ENCODE assay signal across 21 mouse cellular contexts in genomic region chr4:57886888-57887230, GRCm38 (mm10). TPM values are rescaled to one million over a fixed set of nuclear protein-coding genes. Genes with fewer than 3 reads are reported as not detected.
"Had no signal": no experiment of that assay in that cellular context is flagged by ENCODE, and none has a peak within 500 bp of the region (broad histone marks: within the 10 kb centered on the region; RNA-seq: fewer than 3 reads in every experiment).

No protein-coding gene starts in this region.

- H3K4me3 ChIP-seq: heart, embryonic 13.5 days; heart, embryonic 15.5 days; hindbrain, embryonic 12.5 days; hindbrain, embryonic 15.5 days; kidney, embryonic 15.5 days; limb, embryonic 13.5 days; limb, embryonic 15.5 days; liver, embryonic 12.5 days had no signal

- H3K4me2 ChIP-seq: heart, embryonic 11.5 days; heart, embryonic 13.5 days; heart, embryonic 15.5 days; hindbrain, embryonic 12.5 days; hindbrain, embryonic 15.5 days; kidney, embryonic 15.5 days; limb, embryonic 13.5 days; limb, embryonic 15.5 days; liver, embryonic 12.5 days had no signal

- H3K9ac ChIP-seq: heart, embryonic 15.5 days; hindbrain, embryonic 12.5 days; hindbrain, embryonic 15.5 days; kidney, embryonic 15.5 days; limb, embryonic 13.5 days; limb, embryonic 15.5 days; liver, embryonic 12.5 days; liver, embryonic 14.5 days had no signal

- DNase-seq: gastrocnemius, postnatal 14 days; gastrocnemius, postnatal 36 days; heart, adult 18-20 months; kidney, postnatal 14 days; layer of hippocampus, adult 9-11 months; layer of hippocampus, postnatal 36 days; left cerebral cortex, postnatal 4 days had no signal

- H3K27me3 ChIP-seq: heart, embryonic 13.5 days; heart, embryonic 15.5 days; hindbrain, embryonic 12.5 days; hindbrain, embryonic 15.5 days; kidney, embryonic 15.5 days; limb, embryonic 13.5 days; limb, embryonic 15.5 days; liver, embryonic 12.5 days had no signal

- H3K36me3 ChIP-seq: hindbrain, embryonic 12.5 days; hindbrain, embryonic 15.5 days; kidney, embryonic 15.5 days; limb, embryonic 13.5 days; limb, embryonic 15.5 days; liver, embryonic 12.5 days had no signal

- H3K27ac ChIP-seq: hindbrain, embryonic 12.5 days; hindbrain, embryonic 15.5 days; hindbrain, postnatal 0 days; kidney, embryonic 15.5 days; kidney, postnatal 0 days; limb, embryonic 13.5 days; limb, embryonic 15.5 days; liver, embryonic 12.5 days; liver, embryonic 14.5 days had no signal

- H3K9me3 ChIP-seq: heart, embryonic 13.5 days; heart, embryonic 15.5 days; hindbrain, embryonic 12.5 days; hindbrain, embryonic 15.5 days; kidney, embryonic 15.5 days; limb, embryonic 13.5 days; limb, embryonic 15.5 days; liver, embryonic 12.5 days had no signal

- ATAC-seq: intestine, embryonic 16.5 days; liver, embryonic 12.5 days had no signal

- H3K4me1 ChIP-seq: liver, embryonic 12.5 days had no signal

RNA-seq across cellular contexts. Expression of gene D630039A03Rik, which starts 29.2 kb away (rescaled TPM):
- total RNA-seq: gastrocnemius, adult 18-20 months; gastrocnemius, postnatal 14 days; gastrocnemius, postnatal 36 days; left cerebral cortex, postnatal 4 days had no signal
